In genomic region chr14:71660166-71660565, GRCm38 (mm10) we compare ENCODE assay signal across 21 mouse cellular contexts.
DNase-seq lines count a peak whose midpoint lies in the region; ATAC-seq and TF ChIP-seq lines count a peak whose summit lies in the region.
"Had no signal": no experiment of that assay in that cellular context is flagged by ENCODE, and none has a peak within 500 bp of the region (broad histone marks: within the 10 kb centered on the region; RNA-seq: fewer than 3 reads in every experiment).

No protein-coding gene starts in this region.

- no peak for TF ChIP-seq CTCF in kidney, postnatal 0 days (IDR thresholded peaks at IDR 0.05; ENCODE audit: low read depth)

- H3K4me3 ChIP-seq in heart, embryonic 12.5 days = no peak overlapping the region
- H3K4me3 ChIP-seq in kidney, postnatal 0 days (replicated peaks; ENCODE audit: low read depth, low read length) = no peak overlapping the region
- no peak overlapping the region for H3K4me3 ChIP-seq in heart, embryonic 15.5 days
- H3K4me3 ChIP-seq: gastrocnemius, adult 2 months; hindbrain, embryonic 12.5 days; left cerebral cortex, adult 2 months; limb, embryonic 10.5 days; megakaryocyte, embryonic 14.5 days; neural tube, embryonic 13.5 days had no signal

- H3K4me2 ChIP-seq in heart, embryonic 12.5 days = no peak overlapping the region
- H3K4me2 ChIP-seq in kidney, postnatal 0 days (ENCODE audit: low read length) = no peak overlapping the region
- H3K4me2 ChIP-seq in heart, embryonic 15.5 days = no peak overlapping the region
- H3K4me2 ChIP-seq: hindbrain, embryonic 12.5 days; neural tube, embryonic 13.5 days had no signal

- H3K9ac ChIP-seq in heart, embryonic 12.5 days = no peak overlapping the region
- no peak overlapping the region for H3K9ac ChIP-seq in kidney, postnatal 0 days (ENCODE audit: low read depth, low read length)
- H3K9ac ChIP-seq in heart, embryonic 15.5 days = no peak overlapping the region
- H3K9ac ChIP-seq: hindbrain, embryonic 12.5 days; liver, postnatal 0 days; neural tube, embryonic 13.5 days had no signal

- H3K4me1 ChIP-seq in heart, embryonic 12.5 days (replicated peaks) = 0 out of 2 replicates have a peak, but pooled peaks cover 5% of the 10 kb centered on the region
- no peaks in the 10 kb centered on the region for H3K4me1 ChIP-seq in kidney, postnatal 0 days (replicated peaks; ENCODE audit: insufficient read depth, low read length)
- 0 out of 2 replicates have a peak, but pooled peaks cover 4% of the 10 kb centered on the region for H3K4me1 ChIP-seq in heart, embryonic 15.5 days (replicated peaks)
- H3K4me1 ChIP-seq: hindbrain, embryonic 12.5 days; limb, embryonic 10.5 days; megakaryocyte, embryonic 14.5 days; neural tube, embryonic 13.5 days had no signal

- no peak overlapping the region for H3K27ac ChIP-seq in heart, embryonic 12.5 days (ENCODE audit: poor library complexity, severe bottlenecking)
- H3K27ac ChIP-seq in kidney, postnatal 0 days = no peak overlapping the region
- H3K27ac ChIP-seq in heart, embryonic 15.5 days = no peak overlapping the region
- H3K27ac ChIP-seq: gastrocnemius, adult 2 months; hindbrain, embryonic 12.5 days; left cerebral cortex, adult 2 months; limb, embryonic 10.5 days; neural tube, embryonic 13.5 days had no signal

- peak; percentile 63; the same call in 1 of the 2 replicates for ATAC-seq in heart, embryonic 12.5 days (ENCODE audit: insufficient number of reproducible peaks, low FRiP score)
- ATAC-seq in kidney, postnatal 0 days (replicated peaks; ENCODE audit: low FRiP score, low read depth) = no peak
- peak; percentile 58; the same call in 1 of the 2 replicates for ATAC-seq in heart, embryonic 15.5 days (replicated peaks; ENCODE audit: insufficient number of reproducible peaks, insufficient read depth, low FRiP score, low read depth)
- no peak for ATAC-seq in activated CD4-positive, CD25-positive, alpha-beta regulatory T cell, adult 4 months
- ATAC-seq: liver, postnatal 0 days; Patski had no signal

- intact Hi-C loops in heart, postnatal 25 days (cut with DNase I) = no loop called here
- intact Hi-C loops in heart, postnatal 10 days (cut with DNase I) = no loop called here

- DNase-seq in heart, postnatal 25 days (ENCODE audit: low spot score) = no peak
- peak; percentile 86 for DNase-seq in kidney, postnatal 0 days (ENCODE audit: low spot score)
- DNase-seq in kidney, postnatal 36 days = no peak
- peak; percentile 24 to 28 for DNase-seq in heart, postnatal 10 days
- DNase-seq: adrenal gland, postnatal 14 days; cerebellum, adult 9-11 months; gastrocnemius, adult 2 months; liver, postnatal 0 days; lung, postnatal 14 days; midbrain, embryonic 14.5 days; right cerebral cortex, adult 18-20 months; thymus, postnatal 25 days had no signal

- H3K27me3 ChIP-seq in heart, embryonic 12.5 days (replicated peaks) = no peaks in the 10 kb centered on the region
- no peaks in the 10 kb centered on the region for H3K27me3 ChIP-seq in kidney, postnatal 0 days (ENCODE audit: insufficient read depth, low read length)
- H3K27me3 ChIP-seq in heart, embryonic 15.5 days = no peaks in the 10 kb centered on the region
- H3K27me3 ChIP-seq: hindbrain, embryonic 12.5 days; megakaryocyte, embryonic 14.5 days; neural tube, embryonic 13.5 days; Patski had no signal

- no peaks in the 10 kb centered on the region for H3K9me3 ChIP-seq in heart, embryonic 12.5 days (replicated peaks)
- H3K9me3 ChIP-seq in kidney, postnatal 0 days (replicated peaks; ENCODE audit: low read length) = no peaks in the 10 kb centered on the region
- no peaks in the 10 kb centered on the region for H3K9me3 ChIP-seq in heart, embryonic 15.5 days (replicated peaks)
- H3K9me3 ChIP-seq: hindbrain, embryonic 12.5 days; limb, embryonic 10.5 days; megakaryocyte, embryonic 14.5 days; neural tube, embryonic 13.5 days had no signal

- 35% methylated on average over 2 of the region's 2 CpGs for WGBS in heart, embryonic 12.5 days
- WGBS in kidney, postnatal 0 days = 16% methylated on average over 2 of the region's 2 CpGs
- WGBS in heart, embryonic 15.5 days = 33% methylated on average over 2 of the region's 2 CpGs

- H3K36me3 ChIP-seq in heart, embryonic 12.5 days = no peaks in the 10 kb centered on the region
- H3K36me3 ChIP-seq in kidney, postnatal 0 days (ENCODE audit: insufficient read depth, low read length) = no peaks in the 10 kb centered on the region
- no peaks in the 10 kb centered on the region for H3K36me3 ChIP-seq in heart, embryonic 15.5 days
- H3K36me3 ChIP-seq: hindbrain, embryonic 12.5 days; limb, embryonic 10.5 days; neural tube, embryonic 13.5 days had no signal

Comparison
In these comparisons a context has a peak if more than half of its experiments do, and no peak if none do; other contexts are left out.
1. DNase-seq: peak in kidney, postnatal 0 days (single experiment) and heart, postnatal 10 days (2 of 2); none in heart, postnatal 25 days (single experiment) and kidney, postnatal 36 days (0 of 2).
2. ATAC-seq: peak in heart, embryonic 12.5 days (single experiment) and heart, embryonic 15.5 days (single experiment); none in kidney, postnatal 0 days (single experiment) and activated CD4-positive, CD25-positive, alpha-beta regulatory T cell, adult 4 months (single experiment).